Mouse (Mus musculus) neural tube, embryonic 14.5 days (tissue): ENCODE measurements at regions not wholly inside any gene's neighbourhood (a gene's known extent, or its start where the extent isn't known, plus 50 kb on each side); places are given as distances from the start of the nearest gene placed in this dataset.

Experiments used
- ATAC-seq: fragments of 200-750 bp; cut with Nextera tagmentation; 2 replicates; pipeline ENCODE4 v1.8.0; 2017; ENCODE audit warnings: low read depth, mild to moderate bottlenecking, moderate TSS enrichment, moderate library complexity
- H3K27ac ChIP-seq: fragments of 300-500 bp; sonication (generic); 2 replicates; pipeline ENCODE4 v1.5.1; 2014; ENCODE audit warnings: low read depth, mild to moderate bottlenecking, control low read depth, low read length, moderate library complexity, mixed read lengths
- H3K27me3 ChIP-seq: fragments of 300-500 bp; sonication (generic); 2 replicates; pipeline ENCODE4 v1.6.1; 2014; ENCODE audit warnings: low read length; ENCODE audit not compliant: control insufficient read depth, insufficient read depth
- H3K36me3 ChIP-seq: fragments of 300-500 bp; sonication (generic); 2 replicates; pipeline ENCODE4 v1.6.1; 2014; ENCODE audit warnings: low read length, mixed read lengths; ENCODE audit not compliant: control insufficient read depth, insufficient read depth
- H3K4me1 ChIP-seq: fragments of 300-500 bp; sonication (generic); 2 replicates; pipeline ENCODE4 v1.6.1; 2014; ENCODE audit warnings: low read length; ENCODE audit not compliant: control insufficient read depth, insufficient read depth
- H3K4me2 ChIP-seq: fragments of 300-500 bp; sonication (generic); 2 replicates; pipeline ENCODE4 v1.6.1; 2014; ENCODE audit warnings: mild to moderate bottlenecking, low read depth, low read length, control low read depth
- H3K4me3 ChIP-seq: fragments of 300-500 bp; sonication (generic); 2 replicates; pipeline ENCODE4 v1.5.1; 2014; ENCODE audit warnings: low read depth, low read length, control low read depth, mixed read lengths
- H3K9ac ChIP-seq: fragments of 300-500 bp; sonication (generic); replicated peaks from 2 replicates; pipeline ENCODE4 v1.6.1; 2014; ENCODE audit warnings: low read depth, mild to moderate bottlenecking, control low read depth, low read length, mixed read lengths
- H3K9me3 ChIP-seq: fragments of 300-500 bp; sonication (generic); 2 replicates; pipeline ENCODE4 v1.6.1; 2016; ENCODE audit warnings: low read length; ENCODE audit not compliant: control insufficient read depth
- WGBS: fragments of 180-500 bp; shearing (Covaris S2); extraction: QIAGEN DNeasy Blood & Tissue Kit; methylation state at CpG from one replicate; pipeline ENCODE4 v1.1.7; 2014; 5-methylcytosine and 5-hydroxymethylcytosine counted together

DNA sequence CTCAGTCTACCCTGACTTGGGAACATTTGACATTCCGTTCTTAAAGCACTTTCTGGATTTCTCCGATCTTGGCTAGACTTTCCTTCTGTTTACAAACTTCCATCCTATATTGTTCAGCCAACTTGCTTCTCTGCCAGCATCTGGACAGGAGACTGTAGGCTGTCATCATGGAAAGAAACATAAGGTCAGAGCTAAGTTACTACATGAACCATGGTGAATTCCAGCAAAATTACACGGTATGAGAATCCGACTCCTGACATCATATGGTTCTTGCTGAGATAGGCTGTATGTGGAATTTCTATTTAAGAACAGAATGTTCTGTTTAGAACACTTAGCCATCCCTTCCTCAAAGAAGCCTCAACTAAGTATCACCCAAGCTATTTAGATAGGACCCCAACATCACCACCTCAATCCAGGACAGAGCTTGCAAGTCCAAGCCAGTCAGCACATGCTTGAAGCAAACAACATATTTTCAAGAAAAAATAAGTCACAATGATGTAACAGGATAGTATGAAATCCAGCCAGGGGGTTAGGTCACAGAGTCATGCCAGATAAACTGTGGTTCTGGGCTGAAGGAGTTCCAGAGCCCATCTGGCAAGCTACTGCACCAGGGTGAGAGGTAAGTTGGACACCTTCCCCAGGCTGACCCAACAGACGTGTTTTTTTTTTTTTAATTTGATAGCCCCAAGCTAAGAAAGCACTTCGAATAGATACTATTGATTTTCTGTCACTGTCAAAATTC is 52.9 kb upstream of the Thbs1 start:
- H3K27me3 ChIP-seq, result no peaks in the 10 kb centered on the region
- H3K4me2 ChIP-seq, result no peak overlapping the region
- H3K4me3 ChIP-seq, result no peak overlapping the region
- H3K9me3 ChIP-seq, result no peaks in the 10 kb centered on the region
- no peaks in the 10 kb centered on the region for H3K4me1 ChIP-seq
- no peak for ATAC-seq
- no peaks in the 10 kb centered on the region for H3K36me3 ChIP-seq
- 88% methylated on average over 6 of the region's 6 CpGs for WGBS
- H3K9ac ChIP-seq, result no peak overlapping the region
- no peak overlapping the region for H3K27ac ChIP-seq

DNA sequence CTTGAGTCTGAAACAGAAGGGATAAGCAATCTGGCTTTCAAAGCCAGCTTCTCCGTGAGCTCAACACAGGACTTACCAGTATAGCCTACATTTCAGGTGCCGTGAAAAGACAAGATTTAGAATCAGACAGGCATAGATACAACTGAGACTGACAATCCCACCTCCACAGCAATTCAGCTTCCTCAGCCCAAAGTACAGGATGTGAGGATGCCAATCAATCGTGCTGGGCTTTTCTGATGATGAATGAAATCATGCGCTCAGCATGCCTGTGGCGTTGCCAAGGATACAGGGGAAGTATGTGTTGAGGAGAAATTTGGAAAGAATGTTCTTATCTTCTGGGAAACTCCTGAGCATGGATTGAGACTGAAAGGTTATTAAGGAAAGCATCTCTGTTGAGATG is 50.4 kb upstream of the Thbs1 start:
- Histone ChIP-seq H3K4me2 (no peak overlapping the region), H3K27ac (no peak overlapping the region), H3K9me3 (no peaks in the 10 kb centered on the region), H3K27me3 (no peaks in the 10 kb centered on the region), H3K36me3 (no peaks in the 10 kb centered on the region), H3K9ac (no peak overlapping the region), H3K4me1 (no peaks in the 10 kb centered on the region), H3K4me3 (no peak overlapping the region)
- WGBS, result 81% methylated on average over 5 of the region's 5 CpGs
- ATAC-seq, result no peak
